Mouse (Mus musculus) lung, adult 2 months (tissue): ENCODE measurements around the gene Rbms3. TPM values are rescaled to one million over a fixed set of nuclear protein-coding genes. Genes with fewer than 3 reads are reported as not detected.

ENCODE experiments used
- DNase-seq: peaks from one replicate; pipeline ENCODE4 v3.0.0; 2022
- H3K4me1 ChIP-seq: fragments of 200-500 bp; 2 replicates; pipeline ENCODE4 v1.6.1; 2011; ENCODE audit warnings: low read length; ENCODE audit not compliant: control insufficient read depth, insufficient read depth
- H3K4me3 ChIP-seq: fragments of 200-500 bp; replicated peaks from 2 replicates; pipeline ENCODE3; 2011; ENCODE audit warnings: low read depth, mild to moderate bottlenecking, control low read depth, low read length; ENCODE audit errors: extremely low read depth
- CTCF ChIP-seq: fragments of 200-500 bp; IDR thresholded peaks from 2 replicates; pipeline ENCODE4 v1.5.1; 2011; ENCODE audit warnings: mild to moderate bottlenecking, low read length, control low read depth; ENCODE audit not compliant: insufficient read depth
- POLR2A ChIP-seq: fragments of 200-500 bp; IDR thresholded peaks from 2 replicates; pipeline ENCODE4 v1.6.1; 2011; ENCODE audit warnings: low read depth, mild to moderate bottlenecking, control low read depth, low read length, borderline replicate concordance; ENCODE audit errors: extremely low read depth
- WGBS: fragments of 180-500 bp; shearing (Covaris S2); methylation state at CpG from one replicate; pipeline ENCODE4 v1.1.7; 2018; 5-methylcytosine and 5-hydroxymethylcytosine counted together
- polyA plus RNA-seq: library from polyadenylated mRNA; depleted of rRNA; stranded (reverse); fragments of >200 nt; gene quantifications from 2 replicates; pipeline ENCODE4 v1.2.3, GENCODE M21; 2012

The Rbms3 gene
- polyA plus RNA-seq, 1 experiment: 35.8 TPM

DNA sequence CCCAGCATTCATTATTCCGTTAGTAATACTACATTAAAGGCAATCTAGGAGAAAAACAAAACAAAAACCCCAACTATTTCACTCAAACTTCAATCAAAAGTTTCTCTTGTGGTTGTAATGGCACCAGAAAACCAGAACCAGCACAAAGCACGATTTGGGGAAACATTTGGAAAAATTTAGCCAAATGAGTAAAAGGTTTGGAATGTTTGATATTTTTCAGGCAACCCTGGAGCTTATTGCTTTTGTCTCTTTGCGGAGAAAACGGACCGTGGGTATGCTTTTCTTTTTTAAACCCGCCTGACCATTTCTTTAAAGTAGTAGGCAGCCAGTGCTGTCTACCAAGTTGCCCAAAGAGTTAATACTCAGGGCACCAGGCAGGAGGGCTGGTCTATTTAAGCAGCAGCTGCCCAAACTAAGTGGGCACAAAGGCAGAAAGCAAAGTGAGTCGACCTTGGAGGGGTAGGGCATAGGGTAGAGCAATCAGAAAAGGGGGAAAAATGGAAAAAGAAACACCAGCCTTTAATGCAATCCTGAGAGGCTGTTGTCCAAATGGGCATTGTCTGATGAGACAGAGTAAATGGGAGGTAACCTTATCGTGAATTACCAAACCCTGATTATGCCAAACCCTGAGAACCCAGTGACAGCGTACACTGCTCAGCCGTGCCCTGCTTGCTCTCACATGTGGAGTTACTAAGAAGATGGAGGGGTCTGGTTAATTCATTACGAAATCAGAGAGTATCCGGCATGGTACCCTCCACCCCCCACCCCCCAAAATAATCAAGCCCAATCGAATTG is 379.5 kb downstream of the Rbms3 start:
- Histone ChIP-seq H3K4me1 (peaks cover 14% of the 10 kb centered on the region), H3K4me3 (peak overlapping the region; percentile 77)
- 31% methylated on average over 13 of the region's 13 CpGs for whole genome bisulfite sequencing
- DNase-seq: peak; percentile 44
- TF ChIP-seq POLR2A (no peak), CTCF (no peak)

GRCm38 (mm10) chr9:117247311-117247980 is 382.3 kb downstream of the Rbms3 start:
- 13% methylated on average over 5 of the region's 5 CpGs for WGBS
- DNase-seq: no peak

GRCm38 (mm10) chr9:117246173-117246572 is 383.5 kb downstream of the Rbms3 start:
- no peak for DNase-seq
- 68% methylated on average over 12 of the region's 12 CpGs for WGBS

More at GRCm38 (mm10) chr9:117247311-117247980, 382.3 kb downstream of the Rbms3 start:
- TF ChIP-seq CTCF: no peak
- TF ChIP-seq POLR2A: no peak
- Histone ChIP-seq H3K4me1 (peaks cover 8% of the 10 kb centered on the region), H3K4me3 (no peak overlapping the region)

DNA sequence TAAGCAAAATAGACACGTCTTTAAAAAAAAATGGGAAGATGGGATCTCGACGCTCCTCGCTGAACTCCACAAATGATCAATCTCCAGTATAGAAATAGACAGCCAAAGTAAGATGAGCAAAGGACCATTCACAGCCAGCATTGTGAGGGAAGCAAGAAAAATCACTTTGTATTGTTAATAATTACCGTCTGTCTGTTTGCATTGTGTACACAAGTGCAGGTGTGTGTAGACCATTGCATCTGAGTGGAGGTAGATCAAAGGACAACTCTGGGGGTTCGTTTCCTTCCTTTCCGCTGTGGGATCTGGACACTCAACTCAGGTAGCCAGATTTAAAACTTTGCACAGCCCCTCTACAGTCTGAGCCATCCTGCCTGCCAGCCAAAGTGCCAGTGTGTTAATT is 386.3 kb downstream of the Rbms3 start:
- TF ChIP-seq CTCF: no peak
- no peak for TF ChIP-seq POLR2A
- 79% methylated on average over 7 of the region's 7 CpGs for WGBS
- H3K4me3 ChIP-seq: no peak overlapping the region
- peaks cover 8% of the 10 kb centered on the region for H3K4me1 ChIP-seq
- no peak for DNase-seq

More at GRCm38 (mm10) chr9:117246173-117246572, 383.5 kb downstream of the Rbms3 start:
- H3K4me3 ChIP-seq: peak overlapping the region; percentile 18
- TF ChIP-seq CTCF: no peak
- no peak for TF ChIP-seq POLR2A
- H3K4me1 ChIP-seq: peaks cover 8% of the 10 kb centered on the region

DNA sequence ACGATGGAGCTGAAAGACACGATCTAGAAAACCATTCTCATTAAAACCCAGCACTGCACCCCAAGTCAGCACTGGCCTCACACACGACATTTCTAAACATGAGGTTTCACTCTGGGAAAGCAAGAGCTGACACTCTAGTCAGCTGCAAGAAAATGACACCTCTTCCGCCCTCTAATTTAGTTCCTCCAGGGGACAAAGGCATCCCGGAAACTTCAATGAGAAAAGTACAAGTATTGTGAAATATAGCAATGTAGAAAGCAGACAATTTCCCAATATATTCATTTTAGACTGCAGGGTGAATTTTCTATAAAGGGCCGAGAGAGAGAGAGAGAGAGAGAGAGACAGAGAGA is 395.0 kb downstream of the Rbms3 start:
- no peak for TF ChIP-seq POLR2A
- TF ChIP-seq CTCF: no peak
- peaks cover 11% of the 10 kb centered on the region for H3K4me1 ChIP-seq
- WGBS: 50% methylated on average over 6 of the region's 6 CpGs
- DNase-seq: no peak
- no peak overlapping the region for H3K4me3 ChIP-seq

DNA sequence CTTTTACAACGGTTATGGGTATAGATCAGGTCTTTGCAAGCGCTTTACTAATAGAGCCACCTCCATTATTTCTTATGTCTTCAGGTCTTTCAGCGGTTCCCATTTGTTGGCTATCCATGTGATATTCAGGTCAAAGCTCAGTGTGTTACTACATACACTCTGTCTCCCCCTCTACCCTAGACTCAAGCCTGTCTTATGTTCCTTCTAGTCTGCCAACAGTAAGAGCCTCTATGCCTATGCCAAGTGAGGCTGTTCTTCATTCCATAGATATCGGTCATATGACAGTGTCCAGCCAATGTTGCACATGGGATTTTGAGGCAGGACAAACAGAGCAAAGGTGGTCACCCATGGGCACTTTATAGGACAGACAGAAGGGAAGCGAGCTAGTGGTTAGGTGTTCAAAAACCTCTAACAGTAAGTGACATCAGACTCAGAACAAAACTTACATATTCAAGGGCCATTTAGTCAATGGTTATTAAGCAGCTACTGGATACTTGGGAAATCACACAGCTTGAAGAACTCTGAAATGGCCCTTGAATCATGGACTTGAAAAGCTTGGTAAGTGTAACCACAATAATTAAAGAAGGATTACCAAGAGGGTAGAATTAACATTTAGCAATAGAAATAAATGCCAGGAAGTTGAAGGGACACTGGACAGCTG is 395.5 kb downstream of the Rbms3 start:
- Histone ChIP-seq H3K4me1 (peaks cover 11% of the 10 kb centered on the region), H3K4me3 (no peak overlapping the region)
- TF ChIP-seq POLR2A (no peak), CTCF (no peak)
- WGBS: 78% methylated on average over 5 of the region's 5 CpGs
- DNase-seq: no peak

GRCm38 (mm10) chr9:117222741-117223140 is 407.0 kb downstream of the Rbms3 start:
- TF ChIP-seq POLR2A (no peak), CTCF (no peak)
- peaks cover 3% of the 10 kb centered on the region for H3K4me1 ChIP-seq
- WGBS: 61% methylated on average over 8 of the region's 8 CpGs
- no peak overlapping the region for H3K4me3 ChIP-seq
- DNase-seq: no peak

GRCm38 (mm10) chr9:117221481-117221880 is 408.2 kb downstream of the Rbms3 start:
- Histone ChIP-seq H3K4me3 (no peak overlapping the region), H3K4me1 (no peaks in the 10 kb centered on the region; the same call in none of the 2 replicates)
- no peak for DNase-seq
- TF ChIP-seq POLR2A: no peak
- TF ChIP-seq CTCF: no peak
- 69% methylated on average over 4 of the region's 4 CpGs for WGBS

DNA sequence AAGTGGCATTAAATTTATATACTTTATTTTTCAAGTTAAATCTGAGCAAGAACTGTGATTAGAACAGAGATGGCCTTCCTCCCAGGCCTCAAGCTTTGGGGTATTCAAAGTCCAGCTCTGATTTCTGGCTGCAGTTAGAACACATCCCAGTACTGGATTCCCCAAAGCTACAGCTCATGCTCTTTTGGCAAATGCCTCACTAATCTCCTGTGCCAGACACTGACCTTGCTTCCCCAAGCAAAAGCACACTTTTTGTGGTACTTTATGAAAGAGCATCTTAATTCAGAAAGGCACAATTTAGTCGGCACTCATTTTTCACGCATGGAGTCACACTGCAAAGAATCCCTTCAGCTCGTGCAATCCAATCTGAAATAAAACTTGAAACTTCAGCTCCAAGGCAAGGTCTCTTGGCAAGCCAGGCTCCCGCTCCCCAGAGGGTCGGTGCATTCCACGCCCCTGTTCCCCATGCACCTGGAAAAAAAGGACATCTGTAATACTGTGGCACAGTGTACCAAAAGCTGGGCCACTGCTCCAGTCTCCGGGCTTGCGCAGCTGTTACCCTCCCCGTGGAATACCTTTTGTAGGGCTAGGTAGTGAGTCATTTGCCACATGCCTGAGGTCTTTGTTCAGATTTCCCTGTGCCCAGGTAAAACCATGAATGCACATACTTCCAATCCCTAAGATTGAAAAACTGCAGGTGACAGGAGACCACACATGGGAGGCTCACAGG is 413.5 kb downstream of the Rbms3 start:
- Histone ChIP-seq H3K4me1 (no peaks in the 10 kb centered on the region; the same call in 1 of the 2 replicates), H3K4me3 (no peak overlapping the region)
- no peak for DNase-seq
- TF ChIP-seq POLR2A (no peak), CTCF (no peak)
- WGBS: 82% methylated on average over 9 of the region's 9 CpGs

GRCm38 (mm10) chr9:117212023-117212422 is 417.7 kb downstream of the Rbms3 start:
- WGBS: 48% methylated on average over 4 of the region's 4 CpGs
- Histone ChIP-seq H3K4me3 (no peak overlapping the region), H3K4me1 (no peaks in the 10 kb centered on the region)
- TF ChIP-seq CTCF: no peak
- TF ChIP-seq POLR2A: no peak
- DNase-seq: no peak
